In genomic region chr7:66169476-66169875, GRCm38 (mm10) we compare ENCODE assay signal across 15 mouse cellular contexts.
DNase-seq lines count a peak whose midpoint lies in the region; ATAC-seq lines count a peak whose summit lies in the region.
"Had no signal": no experiment of that assay in that cellular context is flagged by ENCODE, and none has a peak within 500 bp of the region (broad histone marks: within the 10 kb centered on the region; RNA-seq: fewer than 3 reads in every experiment).

No protein-coding gene starts in this region.

- peak; percentile 53 for DNase-seq in heart, adult 11 months
- no peak for DNase-seq in heart, adult 9 months (ENCODE audit: low spot score in 2 of 2)
- no peak for DNase-seq in c-Kit-positive CD71-positive TER-119-positive erythroid progenitor cells, embryonic 14.5 days (ENCODE audit: low spot score)
- DNase-seq: adrenal gland, adult 2 months; adrenal gland, postnatal 10 days; adrenal gland, postnatal 25 days; cerebellum, adult 11-12 months; cerebellum, adult 2 months; cerebellum, adult 9-10 months; cerebellum, postnatal 10 days; cerebellum, postnatal 25 days had no signal

- ATAC-seq in granulocyte monocyte progenitor cell, adult 5-6 weeks (replicated peaks; ENCODE audit: poor library complexity, severe bottlenecking), result peak; percentile 30; the same call in 1 of the 2 replicates
- ATAC-seq in megakaryocyte progenitor cell, adult 5-6 weeks (replicated peaks; ENCODE audit: poor library complexity), result 0 out of 2 replicates have a peak, but pooled peaks have one; percentile 34
- ATAC-seq: forebrain, embryonic 14.5 days; forebrain, embryonic 16.5 days had no signal
